Mouse (Mus musculus): ENCODE results near the gene Slc11a1.
A peak's percentile ranks its signal among the peaks of the same experiment; 100 is the strongest.

Slc11a1 gene

GRCm38 (mm10) chr1:74388398-74388920 lies 13.5 kb downstream of the Slc11a1 start:
- no peak for DNase-seq

- peak; percentile 69 for DNase-seq
These were observed 14.9 kb downstream of the Slc11a1 start for GRCm38 (mm10) chr1:74389831-74390286.

- DNase-seq: peak; percentile 77
These were observed 15.4 kb downstream of the Slc11a1 start for GRCm38 (mm10) chr1:74390287-74390906.

GRCm38 (mm10) chr1:74390924-74391748 lies 16.1 kb downstream of the Slc11a1 start, which contains the start of gene Ctdsp1:
Gene Ctdsp1, plus strand, starts transcription at chr1:74391509.
- peak; percentile 94 for DNase-seq

GRCm38 (mm10) chr1:74391844-74392441 lies 16.9 kb downstream of the Slc11a1 start:
- peak; percentile 83 for DNase-seq

- DNase-seq: no peak
These were observed 17.5 kb downstream of the Slc11a1 start for GRCm38 (mm10) chr1:74392446-74392994.

GRCm38 (mm10) chr1:74393010-74393409 lies 18.0 kb downstream of the Slc11a1 start:
- DNase-seq: no peak

GRCm38 (mm10) chr1:74393697-74394096 lies 18.7 kb downstream of the Slc11a1 start:
- DNase-seq: no peak

- DNase-seq: no peak
These were observed 19.3 kb downstream of the Slc11a1 start for GRCm38 (mm10) chr1:74394311-74394710.

- DNase-seq: no peak
These were observed 19.9 kb downstream of the Slc11a1 start for GRCm38 (mm10) chr1:74394858-74395257.

- no peak for DNase-seq
These were observed 20.3 kb downstream of the Slc11a1 start for GRCm38 (mm10) chr1:74395290-74395689.

GRCm38 (mm10) chr1:74396456-74397222 lies 21.6 kb downstream of the Slc11a1 start:
- peak; percentile 13 for DNase-seq

- peak; percentile 87 for DNase-seq
These were observed 22.4 kb downstream of the Slc11a1 start for GRCm38 (mm10) chr1:74397268-74397918.

GRCm38 (mm10) chr1:74397919-74398451 lies 23.0 kb downstream of the Slc11a1 start:
- DNase-seq: peak; percentile 82

- DNase-seq: no peak
These were observed 25.5 kb downstream of the Slc11a1 start for GRCm38 (mm10) chr1:74400531-74400930.

GRCm38 (mm10) chr1:74401015-74401702 lies 26.2 kb downstream of the Slc11a1 start:
- DNase-seq: no peak

GRCm38 (mm10) chr1:74404206-74404605 lies 29.2 kb downstream of the Slc11a1 start:
- DNase-seq: no peak

- no peak for DNase-seq
These were observed 33.9 kb downstream of the Slc11a1 start, which contains the start of gene Vil1 for GRCm38 (mm10) chr1:74408589-74409504. Gene Vil1, plus strand, starts transcription at chr1:74409376.

GRCm38 (mm10) chr1:74411753-74412325 lies 36.8 kb downstream of the Slc11a1 start:
- no peak for DNase-seq

Measured in thymus, postnatal 25 days (tissue).